Mouse (Mus musculus): ENCODE results near the gene Fbxw27. TPM values are rescaled to one million over a fixed set of nuclear protein-coding genes. Genes with fewer than 3 reads are reported as not detected.
"Not testable (repeated sequence)": the region's sequence is repeated elsewhere in the genome, so short reads cannot be mapped to it uniquely, and the experiment has no call there.

Fbxw27 gene
- polyA plus RNA-seq, 1 experiment = 0.18 TPM

- no peaks in the 10 kb centered on the region for H3K27me3 ChIP-seq (ENCODE audit: control insufficient read depth, insufficient read depth, low read length)
- WGBS = 60% methylated on average over 3 of the region's 3 CpGs
- no peak for DNase-seq
- TF ChIP-seq CTCF (IDR thresholded peaks at IDR 0.05; ENCODE audit: borderline replicate concordance, insufficient read depth, low read depth, low read length) (no peak), POLR2A (IDR thresholded peaks at IDR 0.05; ENCODE audit: borderline replicate concordance, insufficient read depth, low read length) (no peak)
- no peaks in the 10 kb centered on the region for H3K4me1 ChIP-seq (ENCODE audit: control insufficient read depth, insufficient read depth, low read length)
- no peak overlapping the region for H3K4me3 ChIP-seq (replicated peaks; ENCODE audit: insufficient read depth, low read depth, low read length)
- H3K27ac ChIP-seq (ENCODE audit: insufficient read depth, low read length) = no peak overlapping the region
Observed at GRCm38 (mm10) chr9:109807898-109808297, 17.4 kb upstream of the Fbxw27 start.

GRCm38 (mm10) chr9:109806695-109807293, 16.3 kb upstream of the Fbxw27 start:
- DNase-seq = no peak
- no peak for TF ChIP-seq POLR2A (IDR thresholded peaks at IDR 0.05; ENCODE audit: borderline replicate concordance, insufficient read depth, low read length)
- TF ChIP-seq CTCF (IDR thresholded peaks at IDR 0.05; ENCODE audit: borderline replicate concordance, insufficient read depth, low read depth, low read length) = no peak
- H3K4me3 ChIP-seq (replicated peaks; ENCODE audit: insufficient read depth, low read depth, low read length) = no peak overlapping the region
- no peaks in the 10 kb centered on the region for H3K4me1 ChIP-seq (ENCODE audit: control insufficient read depth, insufficient read depth, low read length)
- 81% methylated on average over 2 of the region's 2 CpGs for WGBS
- no peaks in the 10 kb centered on the region for H3K27me3 ChIP-seq (ENCODE audit: control insufficient read depth, insufficient read depth, low read length)
- no peak overlapping the region for H3K27ac ChIP-seq (ENCODE audit: insufficient read depth, low read length)

- TF ChIP-seq CTCF (IDR thresholded peaks at IDR 0.05; ENCODE audit: borderline replicate concordance, insufficient read depth, low read depth, low read length) = no peak
- no peak for TF ChIP-seq POLR2A (IDR thresholded peaks at IDR 0.05; ENCODE audit: borderline replicate concordance, insufficient read depth, low read length)
- no peak for DNase-seq
- H3K27ac ChIP-seq (ENCODE audit: insufficient read depth, low read length) = no peak overlapping the region
- 33% methylated on average over 1 of the region's 1 CpGs for WGBS
- H3K4me1 ChIP-seq (ENCODE audit: control insufficient read depth, insufficient read depth, low read length) = no peaks in the 10 kb centered on the region
- no peaks in the 10 kb centered on the region for H3K27me3 ChIP-seq (ENCODE audit: control insufficient read depth, insufficient read depth, low read length)
- H3K4me3 ChIP-seq (replicated peaks; ENCODE audit: insufficient read depth, low read depth, low read length) = no peak overlapping the region
Observed at GRCm38 (mm10) chr9:109806260-109806659, 15.8 kb upstream of the Fbxw27 start.

- not testable (repeated sequence) for H3K27me3 ChIP-seq (ENCODE audit: control insufficient read depth, insufficient read depth, low read length); DNase-seq; H3K4me3 ChIP-seq (replicated peaks; ENCODE audit: insufficient read depth, low read depth, low read length); H3K27ac ChIP-seq (ENCODE audit: insufficient read depth, low read length); H3K4me1 ChIP-seq (ENCODE audit: control insufficient read depth, insufficient read depth, low read length)
- whole genome bisulfite sequencing = 66% methylated on average over 2 of the region's 2 CpGs
Observed at GRCm38 (mm10) chr9:109805596-109805995, 15.1 kb upstream of the Fbxw27 start.

GRCm38 (mm10) chr9:109798051-109798450, 7.6 kb upstream of the Fbxw27 start:
- TF ChIP-seq CTCF (IDR thresholded peaks at IDR 0.05; ENCODE audit: borderline replicate concordance, insufficient read depth, low read depth, low read length) = peak; percentile 34; the same call in 1 of the 2 replicates
- TF ChIP-seq POLR2A (IDR thresholded peaks at IDR 0.05; ENCODE audit: borderline replicate concordance, insufficient read depth, low read length) = no peak
- 94% methylated on average over 1 of the region's 1 CpGs for WGBS
- Histone ChIP-seq H3K27me3 (ENCODE audit: control insufficient read depth, insufficient read depth, low read length) (no peaks in the 10 kb centered on the region), H3K27ac (ENCODE audit: insufficient read depth, low read length) (no peak overlapping the region), H3K4me3 (replicated peaks; ENCODE audit: insufficient read depth, low read depth, low read length) (no peak overlapping the region), H3K4me1 (ENCODE audit: control insufficient read depth, insufficient read depth, low read length) (no peaks in the 10 kb centered on the region)
- DNase-seq = peak; percentile 4 to 7

- H3K4me3 ChIP-seq (replicated peaks; ENCODE audit: insufficient read depth, low read depth, low read length) = no peak overlapping the region
- peak in 1 of 2 experiments; percentile 9 for DNase-seq
- TF ChIP-seq POLR2A (IDR thresholded peaks at IDR 0.05; ENCODE audit: borderline replicate concordance, insufficient read depth, low read length) (no peak), CTCF (IDR thresholded peaks at IDR 0.05; ENCODE audit: borderline replicate concordance, insufficient read depth, low read depth, low read length) (no peak)
- H3K4me1 ChIP-seq (ENCODE audit: control insufficient read depth, insufficient read depth, low read length) = no peaks in the 10 kb centered on the region
- H3K27ac ChIP-seq (ENCODE audit: insufficient read depth, low read length) = no peak overlapping the region
- WGBS = 69% methylated on average over 2 of the region's 2 CpGs
- H3K27me3 ChIP-seq (ENCODE audit: control insufficient read depth, insufficient read depth, low read length) = no peaks in the 10 kb centered on the region
Observed at GRCm38 (mm10) chr9:109795811-109796210, 5.3 kb upstream of the Fbxw27 start.

GRCm38 (mm10) chr9:109795221-109795620, 4.8 kb upstream of the Fbxw27 start:
- WGBS = 74% methylated on average over 2 of the region's 2 CpGs
- no peak overlapping the region for H3K4me3 ChIP-seq (replicated peaks; ENCODE audit: insufficient read depth, low read depth, low read length)
- DNase-seq = no peak
- TF ChIP-seq CTCF (IDR thresholded peaks at IDR 0.05; ENCODE audit: borderline replicate concordance, insufficient read depth, low read depth, low read length) = no peak
- no peak for TF ChIP-seq POLR2A (IDR thresholded peaks at IDR 0.05; ENCODE audit: borderline replicate concordance, insufficient read depth, low read length)
- H3K4me1 ChIP-seq (ENCODE audit: control insufficient read depth, insufficient read depth, low read length) = no peaks in the 10 kb centered on the region
- no peaks in the 10 kb centered on the region for H3K27me3 ChIP-seq (ENCODE audit: control insufficient read depth, insufficient read depth, low read length)
- no peak overlapping the region for H3K27ac ChIP-seq (ENCODE audit: insufficient read depth, low read length)

GRCm38 (mm10) chr9:109766841-109767240, 23.6 kb downstream of the Fbxw27 start:
- H3K4me3 ChIP-seq (replicated peaks; ENCODE audit: insufficient read depth, low read depth, low read length); H3K4me1 ChIP-seq (ENCODE audit: control insufficient read depth, insufficient read depth, low read length); DNase-seq; H3K27ac ChIP-seq (ENCODE audit: insufficient read depth, low read length); H3K27me3 ChIP-seq (ENCODE audit: control insufficient read depth, insufficient read depth, low read length): not testable (repeated sequence)
- WGBS = 60% methylated on average over 1 of the region's 1 CpGs

- DNase-seq; H3K4me3 ChIP-seq (replicated peaks; ENCODE audit: insufficient read depth, low read depth, low read length); H3K27me3 ChIP-seq (ENCODE audit: control insufficient read depth, insufficient read depth, low read length); H3K27ac ChIP-seq (ENCODE audit: insufficient read depth, low read length); H3K4me1 ChIP-seq (ENCODE audit: control insufficient read depth, insufficient read depth, low read length): not testable (repeated sequence)
- 78% methylated on average over 3 of the region's 3 CpGs for WGBS
Observed at GRCm38 (mm10) chr9:109745989-109746388, 44.5 kb downstream of the Fbxw27 start, which contains the start of gene Fbxw26. Gene Fbxw26 (minus strand): TSS chr9:109746089.

Other genes with a start within 250 kb of the Fbxw27 start
- not detected in 2 replicates for gene Fbxw15, start 222.4 kb downstream of the Fbxw27 start, polyA plus RNA-seq (2012; rRNA removed)
- gene Fbxw24, start 164.6 kb downstream of the Fbxw27 start, polyA plus RNA-seq (2012; rRNA removed) = not detected in 2 replicates
- gene Fbxw25, start 126.0 kb downstream of the Fbxw27 start, polyA plus RNA-seq (2012; rRNA removed) = not detected in 2 replicates
- gene Fbxw18, start 88.0 kb downstream of the Fbxw27 start, polyA plus RNA-seq (2012; rRNA removed) = not detected in 2 replicates
- gene Fbxw26, start 44.6 kb downstream of the Fbxw27 start, polyA plus RNA-seq (2012; rRNA removed) = not detected in 2 replicates
- 0.20 and 0.33 TPM in 2 replicates for gene Spink8, start 21.6 kb upstream of the Fbxw27 start, polyA plus RNA-seq (2012; rRNA removed)
- 20.7 and 21.4 TPM in 2 replicates for gene Nme6, start 42.1 kb upstream of the Fbxw27 start, polyA plus RNA-seq (2012; rRNA removed)
- 0.78 and 1.5 TPM in 2 replicates for gene Camp, start 58.9 kb upstream of the Fbxw27 start, polyA plus RNA-seq (2012; rRNA removed)
- 9.2 and 9.6 TPM in 2 replicates for gene Cdc25a, start 84.9 kb upstream of the Fbxw27 start, polyA plus RNA-seq (2012; rRNA removed)
- 559 and 576 TPM in 2 replicates for gene Map4, start 140.8 kb upstream of the Fbxw27 start, polyA plus RNA-seq (2012; rRNA removed)

All from cerebellum, adult 2 months (tissue).